Mouse (Mus musculus) embryonic fibroblast, embryonic 13.5 days (primary cell): ENCODE data around the gene Ptpra.

ENCODE experiments used
- CTCF ChIP-seq: IDR thresholded peaks from 2 replicates; pipeline ENCODE4 v1.5.1; 2011; ENCODE audit warnings: mild to moderate bottlenecking, control low read depth, low read length, moderate library complexity, borderline replicate concordance; ENCODE audit not compliant: insufficient read depth
- POLR2A ChIP-seq: IDR thresholded peaks from 2 replicates; pipeline ENCODE4 v1.6.1; 2011; ENCODE audit warnings: low read depth, mild to moderate bottlenecking, control low read depth, low read length, moderate library complexity

- TF ChIP-seq POLR2A (no peak), CTCF (no peak)
Measured at GRCm38 (mm10) chr2:130513907-130514306, 63.8 kb downstream of the Ptpra start.
